Mouse (Mus musculus): ENCODE measurements around the gene Gdf3.
A peak's percentile ranks its signal among the peaks of the same experiment; 100 is the strongest.

The Gdf3 gene

DNA sequence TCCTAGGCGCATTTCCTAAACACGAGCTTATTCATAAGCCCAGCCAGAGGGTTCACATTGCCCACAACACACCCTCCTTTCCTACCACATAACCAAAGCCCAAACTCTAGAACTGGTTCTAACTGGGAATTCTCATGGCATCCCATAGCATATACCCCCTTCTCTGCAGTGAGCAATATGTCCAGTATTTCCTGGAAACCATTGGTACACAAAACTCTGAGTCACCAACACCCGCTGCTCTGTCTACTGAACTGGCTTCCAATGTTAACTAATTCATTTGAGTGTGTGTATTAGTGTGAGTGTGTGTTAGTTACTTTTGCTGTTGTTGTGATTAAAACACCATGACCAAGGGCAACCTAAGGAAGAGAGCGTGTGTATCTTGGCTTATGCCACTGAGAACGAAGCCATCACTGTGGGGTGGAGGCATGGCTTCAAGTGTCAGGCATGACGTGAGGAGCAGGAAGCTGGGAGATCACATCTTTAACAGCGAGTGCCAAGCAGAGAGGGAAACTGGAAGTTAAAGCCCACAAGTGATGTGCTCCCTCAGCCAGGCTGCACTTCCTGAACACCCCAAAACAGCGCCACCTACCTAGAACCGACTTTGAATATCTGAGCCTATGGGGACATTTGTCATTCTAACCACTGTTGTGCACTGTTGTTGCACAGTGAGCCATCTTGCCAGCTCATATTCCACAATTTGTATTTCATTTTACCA, 44.7 kb downstream of the Gdf3 start:
- DNase-seq (ENCODE audit: low read depth, low spot score): no peak

DNA sequence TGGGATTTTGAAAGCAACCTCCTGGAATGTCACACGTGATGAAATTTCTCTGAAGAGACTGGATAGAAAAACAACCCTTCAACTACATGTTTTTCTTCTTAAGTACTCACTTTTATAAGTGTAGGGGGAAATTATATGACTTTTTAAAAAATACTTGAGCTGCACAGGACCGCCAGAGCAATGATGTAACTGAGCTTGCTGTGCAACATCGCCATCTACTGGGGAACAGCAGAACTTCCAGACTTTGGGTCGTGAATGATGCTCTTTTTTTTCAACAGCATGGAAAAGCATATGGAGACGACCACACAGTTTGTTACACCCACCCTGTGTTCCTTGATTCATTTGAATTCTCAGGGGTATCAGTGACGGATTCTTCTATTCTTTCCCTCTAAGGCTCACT, 47.4 kb downstream of the Gdf3 start:
- peak; percentile 46 for DNase-seq (ENCODE audit: low read depth, low spot score)

DNA sequence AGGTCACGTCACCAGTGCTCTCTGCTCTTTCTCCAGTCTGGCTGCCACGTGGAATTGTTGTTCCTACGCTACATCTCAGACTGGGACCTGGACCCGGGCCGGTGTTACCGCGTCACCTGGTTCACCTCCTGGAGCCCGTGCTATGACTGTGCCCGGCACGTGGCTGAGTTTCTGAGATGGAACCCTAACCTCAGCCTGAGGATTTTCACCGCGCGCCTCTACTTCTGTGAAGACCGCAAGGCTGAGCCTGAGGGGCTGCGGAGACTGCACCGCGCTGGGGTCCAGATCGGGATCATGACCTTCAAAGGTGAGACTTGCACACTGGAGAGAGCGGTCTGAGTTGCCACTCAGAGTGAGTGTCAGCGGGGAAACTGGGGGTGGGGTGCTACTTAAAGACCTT, 48.9 kb downstream of the Gdf3 start:
- DNase-seq (ENCODE audit: low read depth, low spot score): peak; percentile 20

DNA sequence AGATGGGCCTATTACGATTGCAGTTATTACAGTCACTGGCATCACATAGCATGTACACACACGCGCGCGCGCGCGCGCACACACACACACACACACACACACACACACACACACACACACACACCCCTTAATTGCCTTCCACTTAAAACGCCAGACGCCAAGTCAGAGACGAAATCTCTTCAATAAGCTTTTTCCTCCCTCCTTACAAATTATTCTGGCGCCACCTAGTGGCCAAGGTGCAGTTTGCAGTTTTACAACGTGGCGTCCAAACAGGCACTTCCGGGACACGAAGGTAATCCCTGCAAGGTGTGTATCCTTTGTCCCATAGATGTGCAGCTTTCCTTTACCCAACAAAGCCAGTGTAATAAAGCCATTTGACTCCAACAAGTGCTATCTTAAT, 49.5 kb downstream of the Gdf3 start:
- peak; percentile 82 for DNase-seq (ENCODE audit: low read depth, low spot score)

DNA sequence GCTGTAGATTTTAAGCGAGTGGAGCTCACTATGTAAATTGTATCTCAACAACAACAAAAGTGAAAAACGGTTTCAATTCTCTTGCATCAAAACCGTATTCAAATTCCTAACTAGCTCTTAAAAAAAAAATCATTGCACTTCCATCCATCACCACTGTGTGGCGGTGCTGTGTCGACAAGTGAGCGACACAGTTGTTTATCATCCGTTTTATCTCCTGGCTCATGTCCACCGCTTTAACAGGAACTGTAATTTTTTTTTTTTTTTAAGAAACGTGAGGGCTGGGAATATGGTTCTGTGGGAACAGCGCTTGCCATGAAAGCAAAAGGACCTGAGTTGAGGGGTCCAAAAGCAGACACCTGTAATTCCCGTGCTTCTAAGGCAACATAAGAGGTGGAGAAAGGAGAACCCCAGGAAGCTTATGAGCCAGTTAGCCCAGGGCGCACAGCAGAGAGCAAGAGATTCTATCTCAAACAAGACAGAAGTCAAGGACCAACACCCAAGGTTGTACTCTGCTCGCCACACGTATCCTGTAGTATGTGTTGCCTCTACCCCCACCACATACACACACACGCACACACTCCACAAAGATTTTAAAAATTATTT, 52.8 kb downstream of the Gdf3 start:
- DNase-seq (ENCODE audit: low read depth, low spot score): peak; percentile 47

All from WW6 (cell line).